Mouse (Mus musculus): ENCODE data around the gene Rrm1. TPM values are rescaled to one million over a fixed set of nuclear protein-coding genes. Genes with fewer than 3 reads are reported as not detected.
"Not testable (repeated sequence)": the region's sequence is repeated elsewhere in the genome, so short reads cannot be mapped to it uniquely, and the experiment has no call there.

The Rrm1 gene
- polyA plus RNA-seq, 1 experiment from 2014 or later, result 223 TPM

DNA sequence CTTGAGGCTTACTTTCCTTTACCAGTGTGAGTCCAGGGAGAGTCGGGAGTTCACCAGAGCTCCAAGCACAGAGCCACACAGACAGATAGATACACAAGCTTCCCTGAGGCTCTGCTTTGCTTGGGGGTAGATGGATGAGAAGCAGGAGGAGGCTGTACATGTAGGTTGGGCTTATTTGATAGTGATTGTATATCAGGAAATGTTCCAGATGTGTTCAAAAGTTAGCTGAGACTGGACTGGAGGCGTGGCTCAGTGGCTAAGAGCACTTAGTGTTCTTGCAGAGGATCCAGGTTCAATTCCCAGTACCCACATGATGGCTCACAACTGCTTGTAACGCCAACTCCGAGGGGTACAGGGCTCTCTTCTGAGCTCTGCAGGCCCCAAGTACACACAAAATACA lies 36.9 kb downstream of the Rrm1 start:
- Histone ChIP-seq H3K9me3 (replicated peaks) (no peaks in the 10 kb centered on the region), H3K27ac (no peak overlapping the region), H3K36me3 (0 out of 2 replicates have a peak, but pooled peaks cover 3% of the 10 kb centered on the region), H3K4me3 (replicated peaks) (no peak overlapping the region), H3K9ac (no peak overlapping the region), H3K4me1 (replicated peaks) (peaks cover 14% of the 10 kb centered on the region), H3K27me3 (no peaks in the 10 kb centered on the region), H3K4me2 (no peak overlapping the region)
- 70% methylated on average over 4 of the region's 4 CpGs for WGBS (ENCODE audit: insufficient replicate concordance)
- 0 out of 2 replicates have a peak, but pooled peaks have one; percentile 21 for ATAC-seq (ENCODE audit: low read depth)
- DNase-seq, result no peak

- 70% methylated on average over 3 of the region's 3 CpGs for WGBS (ENCODE audit: insufficient replicate concordance)
- 0 out of 2 replicates have a peak, but pooled peaks cover 3% of the 10 kb centered on the region for H3K36me3 ChIP-seq
- H3K4me2 ChIP-seq, result no peak overlapping the region
- H3K4me3 ChIP-seq (replicated peaks), result no peak overlapping the region
- no peaks in the 10 kb centered on the region for H3K27me3 ChIP-seq
- ATAC-seq (ENCODE audit: low read depth), result no peak
- H3K27ac ChIP-seq, result no peak overlapping the region
- peaks cover 19% of the 10 kb centered on the region for H3K4me1 ChIP-seq (replicated peaks)
- DNase-seq, result no peak
- no peak overlapping the region for H3K9ac ChIP-seq
- H3K9me3 ChIP-seq (replicated peaks), result no peaks in the 10 kb centered on the region
Measured at GRCm38 (mm10) chr7:102478926-102479325, 37.4 kb downstream of the Rrm1 start.

DNA sequence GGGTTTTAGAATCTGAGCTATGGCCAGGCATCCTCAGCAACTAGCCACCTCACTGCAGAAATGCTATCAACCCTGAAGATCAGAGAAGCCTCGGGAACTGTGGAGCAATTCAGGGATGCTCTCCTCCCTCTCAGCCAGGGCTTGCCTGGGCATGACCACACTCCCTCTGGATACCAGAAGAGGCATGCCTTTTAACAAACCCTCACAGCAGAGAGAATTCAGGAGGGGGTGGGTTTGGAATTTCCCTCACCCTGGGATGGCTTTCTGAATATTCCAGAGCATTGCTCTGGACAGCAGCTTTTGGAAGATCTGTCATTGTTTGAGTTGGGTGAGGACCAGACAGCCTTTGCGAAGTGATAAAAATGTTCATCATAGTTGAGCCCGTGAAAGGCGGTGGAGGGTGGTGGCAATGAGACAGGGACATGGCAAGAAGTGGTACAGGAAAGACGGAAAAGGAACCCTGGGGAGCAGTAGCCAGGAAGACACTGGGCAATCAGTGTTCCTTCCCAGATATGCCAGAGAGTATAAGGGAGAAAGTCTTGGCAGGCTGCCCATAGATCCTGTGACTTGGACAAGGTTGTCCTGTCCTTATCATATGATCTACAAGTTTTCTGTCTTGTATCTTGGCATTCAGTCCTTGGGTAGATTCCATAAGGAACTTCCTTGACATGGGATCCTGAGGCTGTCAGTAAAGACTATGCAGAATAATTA lies 38.0 kb downstream of the Rrm1 start:
- Histone ChIP-seq H3K4me3 (replicated peaks) (no peak overlapping the region), H3K4me1 (replicated peaks) (peaks cover 23% of the 10 kb centered on the region), H3K27ac (no peak overlapping the region), H3K4me2 (no peak overlapping the region), H3K9me3 (replicated peaks) (no peaks in the 10 kb centered on the region), H3K9ac (no peak overlapping the region), H3K36me3 (0 out of 2 replicates have a peak, but pooled peaks cover 3% of the 10 kb centered on the region), H3K27me3 (no peaks in the 10 kb centered on the region)
- WGBS (ENCODE audit: insufficient replicate concordance), result 67% methylated on average over 5 of the region's 5 CpGs
- ATAC-seq (ENCODE audit: low read depth), result no peak
- DNase-seq, result no peak

DNA sequence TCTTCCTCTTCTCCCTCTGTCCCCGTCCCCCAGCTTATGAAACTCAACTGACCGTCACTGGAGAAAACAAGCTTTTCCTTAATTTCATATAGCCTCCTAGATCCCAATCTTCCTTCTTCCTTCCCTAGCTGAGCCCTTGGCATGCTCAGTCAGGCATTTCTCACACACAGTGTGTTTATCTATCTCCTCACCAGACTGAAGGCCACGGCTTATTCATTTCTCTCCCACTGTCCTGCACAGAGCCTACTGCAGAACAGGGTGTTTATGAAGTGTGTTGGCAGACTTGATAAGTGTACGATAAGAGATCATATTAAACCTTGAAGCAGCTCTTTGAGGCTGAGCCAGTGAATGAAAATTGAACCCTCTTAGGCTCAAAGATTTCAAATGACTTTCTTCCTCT lies 39.3 kb downstream of the Rrm1 start:
- no peak overlapping the region for H3K27ac ChIP-seq
- ATAC-seq (ENCODE audit: low read depth) (no peak), DNase-seq (no peak)
- no peaks in the 10 kb centered on the region for H3K27me3 ChIP-seq
- 0 out of 2 replicates have a peak, but pooled peaks cover 3% of the 10 kb centered on the region for H3K36me3 ChIP-seq
- H3K4me2 ChIP-seq, result no peak overlapping the region
- H3K9me3 ChIP-seq (replicated peaks), result no peaks in the 10 kb centered on the region
- peaks cover 32% of the 10 kb centered on the region for H3K4me1 ChIP-seq (replicated peaks)
- no peak overlapping the region for H3K4me3 ChIP-seq (replicated peaks)
- no peak overlapping the region for H3K9ac ChIP-seq
- WGBS (ENCODE audit: insufficient replicate concordance), result 62% methylated on average over 4 of the region's 4 CpGs

- Histone ChIP-seq H3K4me3 (replicated peaks) (no peak within 1 kb of the TSS), H3K9ac (no peak within 1 kb of the TSS), H3K4me2 (no peak within 1 kb of the TSS), H3K27ac (no peak within 1 kb of the TSS), H3K27me3 (no peaks in the 10 kb centered on the region), H3K4me1 (replicated peaks) (peaks cover 40% of the 10 kb centered on the region), H3K36me3 (0 out of 2 replicates have a peak, but pooled peaks cover 3% of the 10 kb centered on the region), H3K9me3 (replicated peaks) (no peaks in the 10 kb centered on the region)
- ATAC-seq (ENCODE audit: low read depth) (no peak), DNase-seq (no peak)
- WGBS (ENCODE audit: insufficient replicate concordance), result 86% methylated on average over 4 of the region's 4 CpGs
Measured at GRCm38 (mm10) chr7:102481579-102481978, 40.1 kb downstream of the Rrm1 start, which contains the start of gene Olfr543. Olfr543 (minus strand) TSS chr7:102481679.

DNA sequence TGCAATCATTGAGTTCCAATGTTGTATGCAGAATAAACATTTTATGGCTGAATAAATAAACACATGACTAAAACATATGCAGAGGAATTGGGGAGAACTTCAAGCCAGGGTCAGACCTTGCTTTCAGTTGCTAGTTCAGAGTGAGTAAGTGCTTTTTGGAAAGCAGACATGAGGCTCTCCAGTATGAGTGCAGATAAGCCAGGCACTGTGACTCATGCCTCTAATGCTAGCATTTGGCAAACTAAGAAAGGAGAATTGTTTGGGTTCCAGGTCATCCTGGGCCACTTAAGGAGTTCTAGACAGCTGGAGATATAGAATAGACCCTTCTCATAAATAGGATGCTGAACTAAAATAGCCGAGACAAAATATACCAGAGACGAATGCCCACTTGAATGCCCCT lies 42.2 kb downstream of the Rrm1 start:
- WGBS (ENCODE audit: insufficient replicate concordance), result 75% methylated on average over 2 of the region's 2 CpGs
- no peak overlapping the region for H3K4me3 ChIP-seq (replicated peaks)
- no peaks in the 10 kb centered on the region for H3K36me3 ChIP-seq
- no peak overlapping the region for H3K27ac ChIP-seq
- H3K27me3 ChIP-seq, result no peaks in the 10 kb centered on the region
- no peak overlapping the region for H3K9ac ChIP-seq
- no peak overlapping the region for H3K4me2 ChIP-seq
- H3K4me1 ChIP-seq (replicated peaks), result peaks cover 39% of the 10 kb centered on the region
- H3K9me3 ChIP-seq (replicated peaks), result no peaks in the 10 kb centered on the region
- no peak for DNase-seq
- no peak for ATAC-seq (ENCODE audit: low read depth)

- not testable (repeated sequence) for H3K4me2 ChIP-seq; H3K9ac ChIP-seq; H3K4me3 ChIP-seq (replicated peaks); H3K27ac ChIP-seq; DNase-seq; ATAC-seq (ENCODE audit: low read depth); H3K9me3 ChIP-seq (replicated peaks); H3K36me3 ChIP-seq; H3K27me3 ChIP-seq
- peaks cover 39% of the 10 kb centered on the region for H3K4me1 ChIP-seq (replicated peaks)
- 56% methylated on average over 6 of the region's 8 CpGs for WGBS (ENCODE audit: insufficient replicate concordance)
Measured at GRCm38 (mm10) chr7:102484766-102485165, 43.3 kb downstream of the Rrm1 start.

DNA sequence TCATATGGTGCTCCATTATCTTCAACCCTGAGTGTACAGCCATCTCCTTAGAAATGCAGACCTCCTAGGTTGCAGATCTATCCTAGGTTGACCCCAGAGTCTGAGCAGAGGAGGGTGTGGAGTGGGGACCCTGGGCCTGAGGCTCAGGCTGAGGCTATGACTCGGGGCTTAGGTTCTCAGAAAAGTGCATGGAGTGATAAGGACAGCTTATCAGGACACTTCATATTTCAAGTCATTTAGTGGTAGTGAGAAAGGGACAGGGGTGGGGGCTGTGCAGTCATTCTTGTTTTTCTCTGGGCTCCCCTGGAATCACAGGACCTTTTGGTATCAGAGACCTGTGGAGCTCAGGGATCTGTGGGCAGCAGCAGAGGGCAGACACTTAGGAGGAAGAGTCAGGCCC lies 44.6 kb downstream of the Rrm1 start:
- no peaks in the 10 kb centered on the region for H3K9me3 ChIP-seq (replicated peaks)
- H3K4me1 ChIP-seq (replicated peaks), result peaks cover 39% of the 10 kb centered on the region
- WGBS (ENCODE audit: insufficient replicate concordance), result 7% methylated on average over 1 of the region's 1 CpGs
- H3K36me3 ChIP-seq, result no peaks in the 10 kb centered on the region
- H3K4me3 ChIP-seq (replicated peaks), result no peak overlapping the region
- H3K4me2 ChIP-seq, result peak overlapping the region; percentile 19
- ATAC-seq (ENCODE audit: low read depth) (peak; percentile 86), DNase-seq (peak; percentile 25)
- H3K27ac ChIP-seq, result no peak overlapping the region
- no peak overlapping the region for H3K9ac ChIP-seq
- no peaks in the 10 kb centered on the region for H3K27me3 ChIP-seq

- DNase-seq (no peak), ATAC-seq (ENCODE audit: low read depth) (no peak)
- 25% methylated on average over 1 of the region's 1 CpGs for WGBS (ENCODE audit: insufficient replicate concordance)
- Histone ChIP-seq H3K4me3 (replicated peaks) (no peak within 1 kb of the TSS), H3K36me3 (no peaks in the 10 kb centered on the region), H3K9me3 (replicated peaks) (no peaks in the 10 kb centered on the region), H3K27ac (no peak within 1 kb of the TSS), H3K4me1 (replicated peaks) (peaks cover 33% of the 10 kb centered on the region), H3K9ac (no peak within 1 kb of the TSS), H3K4me2 (no peak within 1 kb of the TSS), H3K27me3 (no peaks in the 10 kb centered on the region)
Measured at GRCm38 (mm10) chr7:102488161-102488560, 46.7 kb downstream of the Rrm1 start, which contains the start of gene Olfr544. Olfr544 (minus strand) TSS chr7:102488313.

DNA sequence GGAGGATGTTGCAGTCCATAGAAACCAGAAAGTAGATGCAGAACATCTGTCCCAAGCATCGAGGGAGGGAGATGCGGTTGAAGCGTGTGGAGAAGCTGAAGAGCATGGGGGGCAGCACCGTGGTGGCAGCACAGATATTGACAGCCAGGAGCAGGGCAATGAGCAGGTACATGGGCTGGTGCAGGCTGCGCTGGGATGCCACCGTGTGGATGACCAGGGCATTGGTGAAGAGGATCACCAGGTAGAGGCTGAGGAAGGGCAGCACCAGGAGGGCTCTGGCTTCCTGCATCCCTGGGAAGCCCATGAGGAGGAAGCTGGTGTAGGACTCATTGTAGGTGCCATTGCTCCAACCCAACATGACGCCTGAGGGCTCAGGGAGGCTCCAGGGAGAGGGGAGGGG lies 52.9 kb downstream of the Rrm1 start:
- H3K4me3 ChIP-seq (replicated peaks); H3K9ac ChIP-seq; ATAC-seq (ENCODE audit: low read depth); H3K9me3 ChIP-seq (replicated peaks); DNase-seq; H3K36me3 ChIP-seq; H3K27ac ChIP-seq; H3K4me1 ChIP-seq (replicated peaks); H3K4me2 ChIP-seq; H3K27me3 ChIP-seq: not testable (repeated sequence)
- WGBS (ENCODE audit: insufficient replicate concordance), result 45% methylated on average over 6 of the region's 7 CpGs

- no peaks in the 10 kb centered on the region for H3K4me1 ChIP-seq (replicated peaks)
- 51% methylated on average over 3 of the region's 3 CpGs for WGBS (ENCODE audit: insufficient replicate concordance)
- no peaks in the 10 kb centered on the region for H3K27me3 ChIP-seq
- no peak within 1 kb of the TSS for H3K9ac ChIP-seq
- no peak within 1 kb of the TSS for H3K4me2 ChIP-seq
- ATAC-seq (ENCODE audit: low read depth), result no peak
- H3K4me3 ChIP-seq (replicated peaks), result no peak within 1 kb of the TSS
- DNase-seq, result no peak
- H3K27ac ChIP-seq, result no peak within 1 kb of the TSS
- no peaks in the 10 kb centered on the region for H3K36me3 ChIP-seq
- H3K9me3 ChIP-seq (replicated peaks), result no peaks in the 10 kb centered on the region
Measured at GRCm38 (mm10) chr7:102499473-102499872, 58.0 kb downstream of the Rrm1 start, which contains the start of gene Olfr545. Olfr545 (minus strand) TSS chr7:102499573.

- no peak for DNase-seq
- 64% methylated on average over 5 of the region's 5 CpGs for WGBS (ENCODE audit: insufficient replicate concordance)
- Histone ChIP-seq H3K4me3 (replicated peaks) (no peak overlapping the region), H3K27me3 (no peaks in the 10 kb centered on the region), H3K36me3 (no peaks in the 10 kb centered on the region), H3K4me2 (no peak overlapping the region), H3K27ac (no peak overlapping the region), H3K9me3 (replicated peaks) (no peaks in the 10 kb centered on the region), H3K4me1 (replicated peaks) (no peaks in the 10 kb centered on the region), H3K9ac (no peak overlapping the region)
- no peak for ATAC-seq (ENCODE audit: low read depth)
Measured at GRCm38 (mm10) chr7:102501986-102502385, 60.5 kb downstream of the Rrm1 start.
